Mouse (Mus musculus) frontal cortex, adult 2 months (tissue): ENCODE results near the gene Atp6v0e. TPM values are rescaled to one million over a fixed set of nuclear protein-coding genes. Genes with fewer than 3 reads are reported as not detected.
A peak's percentile ranks its signal among the peaks of the same experiment; 100 is the strongest.

Source experiments
- DNase-seq, 2 experiments: peaks; one replicate each; pipeline ENCODE4 v3.0.0; 2022; ENCODE audit warnings: low spot score in 1 of 2; ENCODE audit errors: extremely low spot score in 1 of 2
- polyA plus RNA-seq: library from polyadenylated mRNA; depleted of rRNA; stranded (reverse); fragments of >200 nt; gene quantifications from 2 replicates; pipeline ENCODE4 v1.2.3, GENCODE M21; 2012; rRNA removed

Gene Atp6v0e
- polyA plus RNA-seq, 1 experiment: 80.9 TPM

DNA sequence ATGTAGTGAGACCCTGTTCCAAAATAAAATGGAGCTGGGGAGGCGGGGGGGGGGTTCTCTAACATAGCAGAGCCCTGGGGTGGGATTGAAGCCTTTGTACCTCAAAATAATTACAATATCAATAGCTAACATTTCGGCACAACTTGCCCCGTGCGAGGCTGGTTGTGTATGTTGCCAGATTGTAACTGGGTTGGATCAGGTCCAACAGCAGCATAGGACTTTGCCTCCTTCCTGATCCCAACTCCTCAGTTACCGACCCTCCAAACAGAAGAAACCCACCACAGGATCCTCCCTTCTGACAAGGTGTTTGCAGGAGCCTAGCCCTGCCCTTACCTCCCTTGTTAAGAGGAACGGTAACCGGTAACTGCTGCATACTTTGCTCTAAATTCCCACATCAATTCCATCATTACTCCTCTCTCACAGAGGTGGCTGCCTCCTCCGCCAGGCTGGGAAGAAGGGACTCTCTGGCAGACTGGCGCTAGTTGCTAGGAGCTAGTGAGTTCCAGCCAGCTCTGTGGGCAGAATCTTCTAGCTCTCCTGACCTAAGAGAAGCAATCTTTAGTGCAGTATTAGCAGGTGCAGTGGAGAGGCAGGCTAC is 46.1 kb downstream of the Atp6v0e start:
- peak in 1 of 2 experiments; percentile 70 for DNase-seq

DNA sequence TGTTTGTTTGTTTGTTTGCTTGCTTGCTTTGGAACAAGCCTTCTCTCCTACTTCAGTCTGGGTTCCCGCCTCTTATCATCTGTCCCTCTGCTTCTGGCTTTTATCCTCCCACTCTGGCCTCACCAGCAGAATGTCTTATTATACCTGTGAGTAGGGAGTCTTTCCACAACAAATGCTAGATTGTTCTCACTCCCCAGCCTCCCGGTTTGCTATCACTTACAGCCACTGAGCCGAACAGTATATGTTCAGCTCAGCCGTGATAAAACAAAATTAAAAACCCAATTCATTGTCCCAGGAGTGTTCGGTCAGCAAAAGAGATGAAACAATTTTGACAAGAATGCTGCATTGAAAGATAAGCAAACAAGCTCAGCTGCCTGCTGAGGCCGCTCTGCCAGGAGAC is 47.0 kb downstream of the Atp6v0e start:
- no peak for DNase-seq

DNA sequence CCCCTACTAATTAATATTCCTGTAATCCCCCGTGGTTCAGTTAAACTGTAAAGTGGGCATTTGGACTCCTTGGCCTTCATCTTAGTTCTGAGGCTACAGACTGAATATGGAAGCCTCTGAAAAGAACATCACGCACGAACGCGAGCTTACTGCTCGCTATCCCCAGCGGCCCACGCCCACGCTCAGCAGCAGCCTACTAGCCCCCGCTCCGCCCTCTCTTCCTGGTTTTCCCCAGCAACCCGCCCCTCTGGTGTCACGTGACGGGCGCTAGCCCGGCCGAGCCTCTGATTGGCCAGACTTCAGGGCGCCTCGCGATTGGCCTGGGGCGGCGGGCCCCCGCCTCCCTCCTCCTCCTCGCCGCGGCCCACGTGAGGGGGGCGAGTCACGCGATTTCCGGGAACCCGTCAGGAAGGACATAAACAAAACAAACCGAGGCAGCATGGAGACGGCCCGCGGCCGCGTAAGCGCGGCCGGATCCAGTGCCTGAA is 52.3 kb downstream of the Atp6v0e start, which contains the start of gene Crebrf:
TSS of gene Crebrf (plus strand) at position 380 of the 488 bp plus-strand sequence.
- peak; percentile 96 to 99 for DNase-seq

GRCm38 (mm10) chr17:26715916-26716717 is 53.1 kb downstream of the Atp6v0e start:
- DNase-seq: peak; percentile 91 to 95

DNA sequence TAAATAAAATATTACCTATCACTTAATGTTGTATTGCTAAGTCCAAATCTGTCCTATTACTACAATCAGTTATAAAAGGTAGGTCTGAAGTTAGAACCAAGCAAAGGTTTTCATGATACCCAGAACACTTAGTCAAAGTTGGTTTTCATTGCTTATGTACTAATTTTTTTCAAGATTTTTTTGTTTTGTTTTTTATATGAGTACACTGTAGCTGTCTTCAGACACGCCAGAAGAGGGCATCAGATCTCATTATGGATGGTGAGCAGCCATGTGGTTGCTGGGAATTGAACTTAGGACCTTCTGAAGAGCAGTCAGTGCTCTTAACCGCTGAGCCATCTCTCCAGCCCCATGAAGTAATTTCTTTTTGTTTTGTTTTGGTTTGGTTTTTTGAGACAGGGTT is 54.8 kb downstream of the Atp6v0e start:
- no peak for DNase-seq

GRCm38 (mm10) chr17:26719405-26719804 is 56.4 kb downstream of the Atp6v0e start:
- DNase-seq: no peak

GRCm38 (mm10) chr17:26721802-26722201 is 58.8 kb downstream of the Atp6v0e start:
- no peak for DNase-seq

GRCm38 (mm10) chr17:26724790-26725189 is 61.8 kb downstream of the Atp6v0e start:
- no peak for DNase-seq

- no peak for DNase-seq
These were observed 63.6 kb downstream of the Atp6v0e start for GRCm38 (mm10) chr17:26726674-26727073.

GRCm38 (mm10) chr17:26727110-26727755 is 64.2 kb downstream of the Atp6v0e start:
- DNase-seq: no peak

DNA sequence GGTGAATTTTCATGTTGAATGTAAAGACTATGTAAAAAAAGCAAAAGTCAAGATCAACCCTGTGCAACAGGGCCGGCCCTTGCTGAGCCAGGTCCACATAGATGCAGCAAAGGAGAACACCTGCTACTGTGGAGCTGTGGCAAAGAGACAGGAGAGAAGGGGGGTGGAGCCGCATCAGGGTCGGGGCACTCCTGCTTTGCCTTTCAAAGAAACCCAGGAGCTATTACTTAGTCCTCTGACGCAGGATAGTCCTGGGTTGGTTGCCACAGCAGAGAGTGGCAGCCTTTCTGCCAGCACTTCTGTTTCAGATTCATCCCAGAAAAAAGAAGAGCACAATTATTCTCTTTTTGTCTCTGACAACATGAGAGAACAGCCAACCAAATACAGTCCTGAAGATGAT is 79.5 kb downstream of the Atp6v0e start:
- DNase-seq: no peak

- DNase-seq: no peak
These were observed 80.3 kb downstream of the Atp6v0e start for GRCm38 (mm10) chr17:26743294-26743693.

Other genes starting within 250 kb of the Atp6v0e start
- gene Neurl1b, start 248.4 kb upstream of the Atp6v0e start, polyA plus RNA-seq: 60.4 and 66.5 TPM in 2 replicates
- gene Ergic1, start 101.7 kb upstream of the Atp6v0e start, polyA plus RNA-seq: 123 and 134 TPM in 2 replicates
- 40.9 and 60.5 TPM in 2 replicates for gene Dusp1, start 101.1 kb upstream of the Atp6v0e start, polyA plus RNA-seq
- 16.4 and 17.6 TPM in 2 replicates for gene Crebrf, start 52.4 kb downstream of the Atp6v0e start, polyA plus RNA-seq
- 43.1 and 47.8 TPM in 2 replicates for gene Bnip1, start 117.8 kb downstream of the Atp6v0e start, polyA plus RNA-seq
- not detected in 2 replicates for gene Nkx2-5, start 181.8 kb downstream of the Atp6v0e start, polyA plus RNA-seq